Mouse (Mus musculus) heart, postnatal 0 days (tissue): ENCODE measurements around the gene Klf11.

ENCODE experiments used
- CTCF ChIP-seq: IDR thresholded peaks from 2 replicates; pipeline ENCODE4 v1.5.1; 2016; ENCODE audit warnings: antibody characterized with exemption, control low read depth, low read depth
- EP300 ChIP-seq: IDR thresholded peaks from 2 replicates; pipeline ENCODE4 v1.6.1; 2016; ENCODE audit warnings: antibody characterized with exemption, low read depth

DNA sequence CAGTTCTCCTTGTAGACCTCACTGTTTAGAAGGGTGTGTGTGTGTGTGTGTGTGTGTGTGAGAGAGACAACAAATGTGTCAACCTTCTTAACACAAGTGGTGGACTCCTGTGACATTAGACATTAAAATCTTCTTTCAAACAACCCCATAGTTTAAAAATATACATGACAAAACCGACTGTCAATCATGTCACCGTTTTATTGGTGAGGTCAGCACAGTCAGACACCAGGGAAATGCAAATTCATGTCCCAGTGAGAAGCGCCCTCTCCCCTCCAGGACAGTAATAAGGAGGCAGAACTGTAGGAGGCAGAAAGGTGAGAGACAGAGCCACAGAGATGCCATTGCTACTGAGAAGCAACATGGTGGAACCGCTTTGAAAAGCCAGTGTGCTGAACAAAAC, 18.7 kb upstream of the Klf11 start:
- TF ChIP-seq CTCF (no peak), EP300 (no peak)
